Mouse (Mus musculus) testis, adult 2 months (tissue): ENCODE data around the gene Fanca. TPM values are rescaled to one million over a fixed set of nuclear protein-coding genes. Genes with fewer than 3 reads are reported as not detected.

ENCODE experiments used
- H3K27ac ChIP-seq: fragments of 200-500 bp; 2 replicates; pipeline ENCODE4 v1.5.1; 2012; ENCODE audit warnings: low read depth, low read length; ENCODE audit not compliant: control insufficient read depth, insufficient read depth
- H3K27me3 ChIP-seq: fragments of 200-500 bp; 2 replicates; pipeline ENCODE4 v1.6.1; 2012; ENCODE audit warnings: mild to moderate bottlenecking, low read length, moderate library complexity; ENCODE audit not compliant: control insufficient read depth, insufficient read depth
- H3K36me3 ChIP-seq: fragments of 200-500 bp; 2 replicates; pipeline ENCODE4 v1.6.1; 2012; ENCODE audit warnings: mild to moderate bottlenecking, low read length; ENCODE audit not compliant: control insufficient read depth, insufficient read depth
- H3K4me1 ChIP-seq: fragments of 200-500 bp; 2 replicates; pipeline ENCODE4 v1.6.1; 2012; ENCODE audit warnings: low read length; ENCODE audit not compliant: control insufficient read depth, insufficient read depth
- H3K4me3 ChIP-seq: fragments of 200-500 bp; 2 replicates; pipeline ENCODE4 v1.5.1; 2012; ENCODE audit warnings: low read depth, mild to moderate bottlenecking, low read length, moderate library complexity, mixed read lengths; ENCODE audit not compliant: control insufficient read depth
- CTCF ChIP-seq: fragments of 200-500 bp; IDR thresholded peaks from 2 replicates; pipeline ENCODE4 v1.5.1; 2012; ENCODE audit warnings: low read depth, mild to moderate bottlenecking, inconsistent platforms, low read length, moderate library complexity; ENCODE audit not compliant: control insufficient read depth, insufficient read depth, insufficient replicate concordance
- POLR2A ChIP-seq: fragments of 200-500 bp; IDR thresholded peaks from 2 replicates; pipeline ENCODE4 v1.6.1; 2012; ENCODE audit warnings: low read depth, mild to moderate bottlenecking, inconsistent platforms, low read length, moderate library complexity; ENCODE audit not compliant: control insufficient read depth
- polyA plus RNA-seq: library from polyadenylated mRNA; depleted of rRNA; stranded (reverse); fragments of >200 nt; gene quantifications from 2 replicates; pipeline ENCODE4 v1.2.3, GENCODE M21; 2012; rRNA removed

Fanca gene
- polyA plus RNA-seq, result 37.3 and 48.1 TPM in 2 replicates

DNA sequence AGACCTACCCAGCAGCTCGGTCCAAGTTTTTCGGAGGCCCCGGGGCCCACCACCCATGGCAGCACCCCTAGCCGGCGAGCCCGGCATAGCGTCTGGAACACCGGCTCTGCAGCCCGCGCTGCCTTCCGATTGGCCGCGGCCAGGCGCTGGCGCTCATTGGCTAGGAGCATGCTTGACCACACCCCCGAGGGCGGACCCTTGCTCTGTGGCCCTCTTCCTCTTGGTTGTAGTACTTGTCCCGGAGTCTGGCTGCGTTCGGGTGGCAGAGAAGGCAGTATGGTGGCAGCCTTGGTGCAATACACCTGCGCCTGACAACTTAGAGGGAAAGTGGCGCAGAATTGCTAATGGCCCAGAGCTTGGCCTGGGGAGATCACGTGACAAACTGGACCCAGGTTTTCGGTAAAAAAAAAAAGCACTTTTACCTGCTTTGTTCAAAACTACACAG is at the start of gene Fanca:
Fanca (minus strand) TSS at position 110 of the 445 bp plus-strand sequence.
- Histone ChIP-seq H3K4me1 (peaks cover 4% of the 10 kb centered on the region), H3K4me3 (peak within 1 kb of the TSS; percentile 61), H3K27me3 (no peaks in the 10 kb centered on the region), H3K36me3 (no peaks in the 10 kb centered on the region), H3K27ac (peak within 1 kb of the TSS; percentile 2; the same call in 1 of the 2 replicates)
- peak; percentile 70 for TF ChIP-seq POLR2A
- peak; percentile 24; the same call in 1 of the 2 replicates for TF ChIP-seq CTCF

GRCm38 (mm10) chr8:123361082-123361739 is 42.8 kb upstream of the Fanca start:
- no peak overlapping the region for H3K27ac ChIP-seq

DNA sequence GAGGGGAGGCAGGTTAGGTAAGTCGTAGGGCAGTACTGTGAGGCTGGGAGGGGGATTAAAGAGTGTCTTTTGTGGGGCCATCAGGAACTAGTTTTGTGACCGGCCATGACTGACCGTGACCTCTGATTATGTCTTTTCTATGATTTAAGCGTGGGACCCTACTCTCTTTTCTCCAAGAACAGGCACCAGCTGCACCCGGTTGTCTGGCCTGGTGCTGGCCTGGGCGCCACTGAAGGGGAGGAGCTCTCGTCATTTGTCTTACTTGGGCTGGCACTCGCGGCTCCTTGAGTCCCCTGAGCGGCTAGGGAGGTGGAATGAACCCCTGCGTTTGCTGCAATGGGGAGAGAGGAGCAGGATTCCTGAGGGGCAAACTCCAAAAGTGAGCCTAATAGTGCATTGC is 34.8 kb upstream of the Fanca start:
- H3K4me3 ChIP-seq, result no peak overlapping the region
- H3K4me1 ChIP-seq, result peaks cover 3% of the 10 kb centered on the region
- TF ChIP-seq POLR2A (no peak), CTCF (no peak)
- no peaks in the 10 kb centered on the region for H3K36me3 ChIP-seq
- H3K27me3 ChIP-seq, result no peaks in the 10 kb centered on the region
- H3K27ac ChIP-seq, result no peak overlapping the region

More at GRCm38 (mm10) chr8:123361082-123361739, 42.8 kb upstream of the Fanca start:
- TF ChIP-seq POLR2A (no peak), CTCF (peak; percentile 87; the same call in 1 of the 2 replicates)
- H3K27me3 ChIP-seq, result no peaks in the 10 kb centered on the region
- H3K36me3 ChIP-seq, result no peaks in the 10 kb centered on the region; the same call in 1 of the 2 replicates
- H3K4me3 ChIP-seq, result no peak overlapping the region
- no peaks in the 10 kb centered on the region for H3K4me1 ChIP-seq

DNA sequence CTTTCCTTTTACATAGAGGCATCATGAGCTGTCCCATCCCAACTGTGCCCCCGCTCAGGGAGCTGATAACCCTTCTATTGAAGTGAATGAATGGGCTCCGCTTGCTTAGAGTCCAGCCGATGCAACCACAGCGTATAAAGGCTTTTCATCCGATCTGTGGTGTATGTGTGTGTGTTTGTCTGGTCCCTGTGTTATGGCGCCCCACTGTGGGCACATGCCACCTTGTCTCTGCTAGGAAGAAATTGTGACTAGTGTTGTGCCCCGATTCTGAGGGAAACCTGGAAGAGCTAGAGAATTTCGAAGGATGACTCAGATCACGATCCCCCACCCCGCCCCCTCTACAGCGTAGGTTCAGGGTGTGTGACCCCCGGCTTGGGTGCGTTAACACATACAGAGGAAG is 34.4 kb upstream of the Fanca start:
- Histone ChIP-seq H3K27ac (no peak overlapping the region), H3K4me3 (no peak overlapping the region), H3K27me3 (no peaks in the 10 kb centered on the region), H3K36me3 (no peaks in the 10 kb centered on the region), H3K4me1 (peaks cover 3% of the 10 kb centered on the region)
- TF ChIP-seq POLR2A, result no peak
- TF ChIP-seq CTCF, result peak; percentile 37; the same call in 1 of the 2 replicates

- Histone ChIP-seq H3K27ac (no peak overlapping the region), H3K36me3 (0 out of 2 replicates have a peak, but pooled peaks cover 2% of the 10 kb centered on the region), H3K4me1 (peaks cover 3% of the 10 kb centered on the region), H3K27me3 (no peaks in the 10 kb centered on the region), H3K4me3 (no peak overlapping the region)
- TF ChIP-seq POLR2A, result no peak
- TF ChIP-seq CTCF, result no peak
These were observed 33.7 kb upstream of the Fanca start for GRCm38 (mm10) chr8:123352118-123352517.

DNA sequence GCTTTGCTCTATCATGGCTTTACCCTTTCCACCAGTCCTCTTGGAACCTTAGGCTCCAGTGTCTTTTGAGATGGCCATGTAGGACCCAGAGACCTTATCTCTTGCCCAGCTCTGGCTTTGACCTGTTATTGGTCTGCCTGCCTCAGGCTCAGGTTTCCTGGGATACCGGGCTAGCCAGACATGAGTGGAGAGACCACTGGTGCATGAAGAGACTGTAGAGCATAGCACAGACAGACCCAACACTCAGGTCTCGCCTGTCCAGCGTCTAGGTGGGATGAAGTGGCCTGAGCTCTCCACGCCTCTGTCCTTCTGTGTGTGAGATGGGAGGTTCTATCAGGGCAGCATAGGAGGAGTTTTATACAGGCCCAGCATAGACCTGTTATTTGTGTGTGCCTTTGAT is 30.7 kb upstream of the Fanca start:
- Histone ChIP-seq H3K4me3 (no peak overlapping the region), H3K36me3 (0 out of 2 replicates have a peak, but pooled peaks cover 2% of the 10 kb centered on the region), H3K4me1 (peaks cover 3% of the 10 kb centered on the region), H3K27me3 (no peaks in the 10 kb centered on the region), H3K27ac (peak overlapping the region; percentile 23; the same call in 1 of the 2 replicates)
- TF ChIP-seq POLR2A, result no peak
- TF ChIP-seq CTCF, result no peak

DNA sequence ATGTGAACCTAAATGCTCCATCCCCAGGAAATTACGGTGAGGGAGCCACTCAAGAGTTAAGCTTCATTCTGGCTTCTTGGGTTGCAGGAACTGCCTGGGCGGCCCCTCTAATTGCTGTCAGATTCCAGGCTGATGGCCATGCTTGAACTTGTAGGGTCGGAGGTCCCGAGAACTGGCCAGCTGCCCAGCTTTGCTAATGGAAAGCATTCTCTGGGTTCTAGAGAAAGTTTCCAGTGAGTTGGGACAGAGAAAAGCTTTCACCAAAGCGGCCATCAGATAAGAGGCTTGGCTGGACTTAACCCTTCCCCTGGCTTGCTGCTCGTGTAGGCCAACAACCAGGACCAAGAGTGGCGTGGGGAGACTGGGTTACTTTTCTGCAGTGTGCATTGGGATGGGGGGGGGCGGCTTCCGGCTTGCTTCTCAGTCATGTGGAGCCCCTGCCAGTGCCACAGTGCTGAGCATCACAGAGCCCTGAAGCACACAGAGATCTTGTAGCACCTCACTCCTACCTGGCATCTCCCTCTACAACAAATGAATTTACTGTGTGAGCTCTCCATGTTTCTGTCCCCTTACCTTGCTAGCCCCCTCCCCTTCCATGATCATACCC is 30.0 kb upstream of the Fanca start:
- no peak overlapping the region for H3K4me3 ChIP-seq
- no peaks in the 10 kb centered on the region for H3K27me3 ChIP-seq
- H3K4me1 ChIP-seq, result no peaks in the 10 kb centered on the region; the same call in 1 of the 2 replicates
- 0 out of 2 replicates have a peak, but pooled peaks cover 2% of the 10 kb centered on the region for H3K36me3 ChIP-seq
- TF ChIP-seq POLR2A, result no peak
- TF ChIP-seq CTCF, result no peak
- H3K27ac ChIP-seq, result peak overlapping the region; percentile 59
